Mouse (Mus musculus) ovary, adult 18-20 months (tissue): ENCODE results near the gene Tpm3-rs7.
"Not testable (repeated sequence)": the region's sequence is repeated elsewhere in the genome, so short reads cannot be mapped to it uniquely, and the experiment has no call there.

Source experiments
- DNase-seq: peaks from one replicate; pipeline ENCODE4 v3.0.0; 2022; ENCODE audit warnings: low spot score, mixed read lengths

Tpm3-rs7 gene

GRCm38 (mm10) chr14:113314499-113314898 lies at the start of gene Tpm3-rs7:
TSS of gene Tpm3-rs7 (plus strand) at chr14:113314608.
- not testable (repeated sequence) for DNase-seq

- no peak for DNase-seq
These were observed 2.6 kb downstream of the Tpm3-rs7 start for GRCm38 (mm10) chr14:113317023-113317422.

- DNase-seq = no peak
These were observed 49.0 kb downstream of the Tpm3-rs7 start for GRCm38 (mm10) chr14:113363361-113363760.
